Comparison of ENCODE assay signal across 8 mouse cellular contexts in the genomic region with DNA sequence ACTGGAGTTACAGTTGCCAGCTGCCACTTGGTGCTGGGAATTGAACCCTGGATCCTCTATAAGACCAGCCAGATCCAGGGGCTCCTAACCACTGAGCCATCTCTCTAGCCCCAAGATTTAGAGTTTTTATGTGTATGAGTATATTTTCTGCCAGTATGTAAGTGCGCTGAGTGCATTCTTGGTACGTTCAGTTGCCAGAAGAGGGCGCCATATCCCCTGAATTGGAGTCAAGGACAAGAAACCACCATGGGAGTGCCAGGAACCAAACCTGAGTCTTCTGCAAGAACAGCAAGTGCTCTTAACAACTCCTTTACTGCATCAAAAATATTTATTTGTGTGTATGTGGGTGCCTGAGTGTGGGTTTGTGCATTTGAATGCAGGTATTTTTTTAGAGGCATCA. TPM values are rescaled to one million over a fixed set of nuclear protein-coding genes. Genes with fewer than 3 reads are reported as not detected.
DNase-seq lines count a peak whose midpoint lies in the region; ATAC-seq lines count a peak whose summit lies in the region.

No protein-coding gene starts in this region.

- peak; percentile 50 for DNase-seq in hindbrain, embryonic 14.5 days (ENCODE audit: low spot score)
- peak; percentile 76 for DNase-seq in CD4-positive helper T cell, adult 2 months (ENCODE audit: low read depth, low spot score)
- DNase-seq in adrenal gland, adult (ENCODE audit: inconsistent age in 2 of 2, low spot score in 1 of 2): peak; percentile 64 to 86
- peak; percentile 69 for DNase-seq in embryonic facial prominence, embryonic 11.5 days (ENCODE audit: low spot score)
- DNase-seq in large intestine, adult 2 months (ENCODE audit: low read depth, low spot score): peak; percentile 33
- peak; percentile 73 for DNase-seq in retina, postnatal 1 day

- 22% methylated on average over 3 of the region's 3 CpGs for WGBS in hindbrain, embryonic 14.5 days
- 15% methylated on average over 3 of the region's 3 CpGs for WGBS in hindbrain, embryonic 12.5 days
- 21% methylated on average over 3 of the region's 3 CpGs for WGBS in embryonic facial prominence, embryonic 11.5 days
- 38% methylated on average over 3 of the region's 3 CpGs for WGBS in large intestine, adult 2 months

- no peaks in the 10 kb centered on the region for H3K27me3 ChIP-seq in hindbrain, embryonic 14.5 days (ENCODE audit: control insufficient read depth, insufficient read depth, low read length)
- H3K27me3 ChIP-seq in hindbrain, embryonic 12.5 days: no peaks in the 10 kb centered on the region
- no peaks in the 10 kb centered on the region for H3K27me3 ChIP-seq in embryonic facial prominence, embryonic 11.5 days (ENCODE audit: control insufficient read depth, insufficient read depth, low read length)

- H3K4me3 ChIP-seq in hindbrain, embryonic 14.5 days (replicated peaks; ENCODE audit: low read length): no peak overlapping the region
- no peak overlapping the region for H3K4me3 ChIP-seq in hindbrain, embryonic 12.5 days
- no peak overlapping the region for H3K4me3 ChIP-seq in embryonic facial prominence, embryonic 11.5 days (ENCODE audit: low read depth, low read length)

- no peaks in the 10 kb centered on the region for H3K4me1 ChIP-seq in hindbrain, embryonic 14.5 days (replicated peaks; ENCODE audit: control insufficient read depth, insufficient read depth, low read length)
- no peaks in the 10 kb centered on the region for H3K4me1 ChIP-seq in hindbrain, embryonic 12.5 days
- H3K4me1 ChIP-seq in embryonic facial prominence, embryonic 11.5 days (ENCODE audit: control insufficient read depth, insufficient read depth, low read length): no peaks in the 10 kb centered on the region

- no peak overlapping the region for H3K4me2 ChIP-seq in hindbrain, embryonic 14.5 days (replicated peaks)
- H3K4me2 ChIP-seq in hindbrain, embryonic 12.5 days (replicated peaks): no peak overlapping the region
- H3K4me2 ChIP-seq in embryonic facial prominence, embryonic 11.5 days (ENCODE audit: low read depth, low read length): no peak overlapping the region

- no peak overlapping the region for H3K27ac ChIP-seq in hindbrain, embryonic 14.5 days
- H3K27ac ChIP-seq in hindbrain, embryonic 12.5 days: no peak overlapping the region
- H3K27ac ChIP-seq in embryonic facial prominence, embryonic 11.5 days (replicated peaks; ENCODE audit: low read depth, low read length): no peak overlapping the region

- no peak overlapping the region for H3K9ac ChIP-seq in hindbrain, embryonic 14.5 days
- no peak overlapping the region for H3K9ac ChIP-seq in hindbrain, embryonic 12.5 days
- no peak overlapping the region for H3K9ac ChIP-seq in embryonic facial prominence, embryonic 11.5 days (replicated peaks; ENCODE audit: low read length)

- no peaks in the 10 kb centered on the region for H3K9me3 ChIP-seq in hindbrain, embryonic 14.5 days (ENCODE audit: control insufficient read depth, low read length)
- H3K9me3 ChIP-seq in hindbrain, embryonic 12.5 days (replicated peaks): no peaks in the 10 kb centered on the region
- no peaks in the 10 kb centered on the region for H3K9me3 ChIP-seq in embryonic facial prominence, embryonic 11.5 days (replicated peaks; ENCODE audit: control insufficient read depth, low read length)

- H3K36me3 ChIP-seq in hindbrain, embryonic 14.5 days (replicated peaks; ENCODE audit: control insufficient read depth, insufficient read depth): peaks cover 8% of the 10 kb centered on the region
- H3K36me3 ChIP-seq in hindbrain, embryonic 12.5 days: peaks cover 11% of the 10 kb centered on the region
- peaks cover 2% of the 10 kb centered on the region for H3K36me3 ChIP-seq in embryonic facial prominence, embryonic 11.5 days (replicated peaks; ENCODE audit: control insufficient read depth, insufficient read depth, low read depth, low read length)

- ATAC-seq in hindbrain, embryonic 14.5 days (ENCODE audit: low FRiP score): no peak
- no peak for ATAC-seq in hindbrain, embryonic 12.5 days (ENCODE audit: low FRiP score)
- ATAC-seq in embryonic facial prominence, embryonic 11.5 days (replicated peaks; ENCODE audit: insufficient number of reproducible peaks, low FRiP score, low TSS enrichment, low read depth): no peak
- no peak for ATAC-seq in inflammation-experienced regulatory T-cells, adult 6 months

RNA-seq across cellular contexts. Expression of a gene that starts 29.4 kb away (rescaled TPM):
- polyA plus RNA-seq in hindbrain, embryonic 14.5 days (2014; fragmentation: Nextera tagmentation; extraction: Ambion mirVana): 24.3 and 26.9 TPM in 2 replicates
- 32.2 and 39.0 TPM in 2 replicates for polyA plus RNA-seq in hindbrain, embryonic 12.5 days (2016; fragmentation: Nextera tagmentation; extraction: Ambion mirVana)
- 51.4 and 56.5 TPM in 2 replicates for polyA plus RNA-seq in embryonic facial prominence, embryonic 11.5 days (2014; fragmentation: Nextera tagmentation; extraction: Ambion mirVana)
- 17.5 and 33.3 TPM in 2 replicates for polyA plus RNA-seq in large intestine, adult 2 months (2012; rRNA removed)
- polyA plus RNA-seq in inflammation-experienced regulatory T-cells, adult 6 months (2017; shearing (Covaris generic)): 10 to 100 TPM; 27.3 to 28.4 (median 27.7) TPM

RNA-seq across cellular contexts. Expression of a gene that starts 32.7 kb away (rescaled TPM):
- polyA plus RNA-seq in hindbrain, embryonic 14.5 days (2014; fragmentation: Nextera tagmentation; extraction: Ambion mirVana): 0.27 and 0.39 TPM in 2 replicates
- polyA plus RNA-seq in hindbrain, embryonic 12.5 days (2016; fragmentation: Nextera tagmentation; extraction: Ambion mirVana): 0.40 and 0.61 TPM in 2 replicates
- 0.18 TPM in 1 of 2 replicates, not detected in the other for polyA plus RNA-seq in embryonic facial prominence, embryonic 11.5 days (2014; fragmentation: Nextera tagmentation; extraction: Ambion mirVana)
- polyA plus RNA-seq in large intestine, adult 2 months (2012; rRNA removed): 0.07 TPM in 1 of 2 replicates, not detected in the other
- polyA plus RNA-seq in inflammation-experienced regulatory T-cells, adult 6 months (2017; shearing (Covaris generic)): not detected

RNA-seq across cellular contexts. Expression of a gene that starts 33.2 kb away (rescaled TPM):
- polyA plus RNA-seq in hindbrain, embryonic 14.5 days (2014; fragmentation: Nextera tagmentation; extraction: Ambion mirVana): 1.1 and 2.6 TPM in 2 replicates
- 0.80 and 1.9 TPM in 2 replicates for polyA plus RNA-seq in hindbrain, embryonic 12.5 days (2016; fragmentation: Nextera tagmentation; extraction: Ambion mirVana)
- polyA plus RNA-seq in embryonic facial prominence, embryonic 11.5 days (2014; fragmentation: Nextera tagmentation; extraction: Ambion mirVana): 1.2 and 1.5 TPM in 2 replicates
- 2.3 and 2.8 TPM in 2 replicates for polyA plus RNA-seq in large intestine, adult 2 months (2012; rRNA removed)
- polyA plus RNA-seq in inflammation-experienced regulatory T-cells, adult 6 months (2017; shearing (Covaris generic)): not detected

RNA-seq across cellular contexts. Expression of a gene that starts 33.4 kb away (rescaled TPM):
- polyA plus RNA-seq in hindbrain, embryonic 14.5 days (2014; fragmentation: Nextera tagmentation; extraction: Ambion mirVana): 4.2 and 5.0 TPM in 2 replicates
- polyA plus RNA-seq in hindbrain, embryonic 12.5 days (2016; fragmentation: Nextera tagmentation; extraction: Ambion mirVana): 3.1 and 3.4 TPM in 2 replicates
- 3.6 and 4.3 TPM in 2 replicates for polyA plus RNA-seq in embryonic facial prominence, embryonic 11.5 days (2014; fragmentation: Nextera tagmentation; extraction: Ambion mirVana)
- polyA plus RNA-seq in large intestine, adult 2 months (2012; rRNA removed): 13.1 and 13.8 TPM in 2 replicates
- not detected for polyA plus RNA-seq in inflammation-experienced regulatory T-cells, adult 6 months (2017; shearing (Covaris generic))

RNA-seq across cellular contexts. Expression of a gene that starts 36.6 kb away (rescaled TPM):
- 4.6 TPM in 2 replicates for polyA plus RNA-seq in hindbrain, embryonic 14.5 days (2014; fragmentation: Nextera tagmentation; extraction: Ambion mirVana)
- 2.3 and 2.4 TPM in 2 replicates for polyA plus RNA-seq in hindbrain, embryonic 12.5 days (2016; fragmentation: Nextera tagmentation; extraction: Ambion mirVana)
- 1.1 and 1.2 TPM in 2 replicates for polyA plus RNA-seq in embryonic facial prominence, embryonic 11.5 days (2014; fragmentation: Nextera tagmentation; extraction: Ambion mirVana)
- polyA plus RNA-seq in large intestine, adult 2 months (2012; rRNA removed): 7.5 and 10.7 TPM in 2 replicates
- polyA plus RNA-seq in inflammation-experienced regulatory T-cells, adult 6 months (2017; shearing (Covaris generic)): 10 to 100 TPM in 2 of 3 experiments, 1 to 10 TPM in 1; 4.3 to 13.9 (median 11.8) TPM
